In genomic region chr1:52256916-52257315, GRCm38 (mm10) we compare ENCODE assay signal across 19 mouse cellular contexts.
"Had no signal": no experiment of that assay in that cellular context is flagged by ENCODE, and none has a peak within 500 bp of the region (broad histone marks: within the 10 kb centered on the region; RNA-seq: fewer than 3 reads in every experiment).

No protein-coding gene starts in this region.

- H3K4me1 ChIP-seq: midbrain, embryonic 10.5 days; midbrain, embryonic 12.5 days; neural tube, embryonic 13.5 days; neural tube, embryonic 15.5 days had no signal

- H3K27me3 ChIP-seq: midbrain, embryonic 12.5 days; neural tube, embryonic 13.5 days; neural tube, embryonic 15.5 days had no signal

- H3K4me2 ChIP-seq: lung, embryonic 14.5 days; midbrain, embryonic 12.5 days; neural tube, embryonic 13.5 days; neural tube, embryonic 15.5 days had no signal

- ATAC-seq: midbrain, embryonic 16.5 days had no signal

- H3K27ac ChIP-seq: liver, embryonic 14.5 days; midbrain, embryonic 10.5 days; midbrain, embryonic 12.5 days; neural tube, embryonic 13.5 days; neural tube, embryonic 15.5 days had no signal

- H3K9me3 ChIP-seq: midbrain, embryonic 10.5 days; midbrain, embryonic 12.5 days; neural tube, embryonic 13.5 days; neural tube, embryonic 15.5 days had no signal

- H3K36me3 ChIP-seq: midbrain, embryonic 10.5 days; midbrain, embryonic 12.5 days; neural tube, embryonic 13.5 days; neural tube, embryonic 15.5 days had no signal

- H3K9ac ChIP-seq: liver, embryonic 14.5 days; lung, embryonic 14.5 days; midbrain, embryonic 12.5 days; neural tube, embryonic 13.5 days; neural tube, embryonic 15.5 days had no signal

- H3K4me3 ChIP-seq: midbrain, embryonic 10.5 days; midbrain, embryonic 12.5 days; myocyte; neural tube, embryonic 13.5 days; neural tube, embryonic 15.5 days had no signal

- DNase-seq: lung, adult 18-20 months; lung, embryonic 14.5 days; lung, postnatal 10 days; lung, postnatal 4 days; midbrain, embryonic 14.5 days; retina, postnatal 1 day; right cerebral cortex, adult 18-20 months; right cerebral cortex, postnatal 25 days; right cerebral cortex, postnatal 4 days; thymus, adult 18-20 months; thymus, postnatal 14 days; thymus, postnatal 36 days had no signal
